Mouse (Mus musculus): ENCODE data around the gene Prkar2a. TPM values are rescaled to one million over a fixed set of nuclear protein-coding genes. Genes with fewer than 3 reads are reported as not detected.
A peak's percentile ranks its signal among the peaks of the same experiment; 100 is the strongest.

The Prkar2a gene
- polyA plus RNA-seq, 1 experiment from 2014 or later: 22.2 TPM

DNA sequence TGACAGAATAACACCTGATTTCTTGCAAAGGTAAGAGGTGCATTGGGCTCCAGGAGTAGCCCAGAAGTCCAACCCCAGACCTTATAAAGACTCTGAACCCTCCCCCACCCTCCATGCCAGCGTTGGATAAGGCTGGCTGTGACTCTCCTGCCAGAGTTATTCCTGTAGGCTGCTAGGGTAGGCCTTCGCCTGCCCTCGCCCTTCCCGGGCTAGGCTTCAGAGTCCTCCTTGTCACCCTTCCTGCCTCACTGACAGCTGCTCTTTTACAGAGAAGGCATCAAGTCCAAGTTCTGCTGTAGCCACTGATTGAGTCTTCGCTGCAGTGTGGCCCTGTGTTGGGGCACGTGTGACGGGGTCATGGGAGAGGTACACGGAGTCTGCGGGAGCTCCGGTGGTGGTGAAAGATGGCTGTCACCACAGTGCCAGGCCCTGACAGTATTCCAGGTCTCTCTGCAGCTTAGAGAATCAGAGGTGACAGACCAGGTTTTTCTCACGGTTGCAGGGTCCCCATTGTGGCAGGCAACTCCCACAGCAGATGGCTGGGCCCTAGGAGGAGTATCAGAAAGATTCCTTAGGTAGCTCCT, 59.6 kb downstream of the Prkar2a start:
- H3K9ac ChIP-seq (ENCODE audit: low read length): no peak overlapping the region
- DNase-seq (ENCODE audit: low spot score): no peak
- H3K27ac ChIP-seq (replicated peaks): no peak overlapping the region
- no peak overlapping the region for H3K4me2 ChIP-seq (replicated peaks; ENCODE audit: low read depth)
- no peaks in the 10 kb centered on the region for H3K4me1 ChIP-seq (replicated peaks; ENCODE audit: control insufficient read depth, insufficient read depth)
- H3K27me3 ChIP-seq (ENCODE audit: control insufficient read depth, insufficient read depth, low read length): no peaks in the 10 kb centered on the region
- H3K36me3 ChIP-seq (ENCODE audit: control insufficient read depth, insufficient read depth, low read length): peaks cover 20% of the 10 kb centered on the region
- TF ChIP-seq CTCF (IDR thresholded peaks at IDR 0.05; ENCODE audit: low read depth) (no peak), EP300 (optimal IDR thresholded peaks at IDR 0.05) (no peak)
- no peak for ATAC-seq (ENCODE audit: low FRiP score, low TSS enrichment)
- H3K9me3 ChIP-seq (ENCODE audit: control insufficient read depth, low read length): no peaks in the 10 kb centered on the region
- no peak overlapping the region for H3K4me3 ChIP-seq (ENCODE audit: low read depth, low read length)
- 81% methylated on average over 11 of the region's 11 CpGs for WGBS

DNA sequence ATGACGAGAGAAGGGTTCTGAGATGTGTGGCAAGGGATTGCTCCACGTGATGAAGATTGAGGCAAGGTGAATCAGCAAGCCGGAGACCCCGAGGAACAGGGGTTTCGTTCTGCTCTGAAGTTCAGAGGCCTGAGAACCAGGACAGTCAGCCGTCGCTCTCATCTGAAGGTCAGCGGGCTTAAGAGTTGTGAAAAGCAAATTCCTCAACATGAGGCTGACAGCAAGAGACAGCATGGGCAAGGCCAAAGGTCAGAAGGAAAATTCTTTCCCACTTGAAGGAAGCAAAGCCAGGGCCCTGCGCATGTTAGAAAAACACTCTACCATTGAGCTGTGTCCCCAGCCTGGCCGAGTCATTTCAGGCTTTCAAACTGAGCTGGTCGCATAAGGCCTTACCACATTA, 61.5 kb downstream of the Prkar2a start:
- Histone ChIP-seq H3K9me3 (ENCODE audit: control insufficient read depth, low read length) (no peaks in the 10 kb centered on the region), H3K27ac (replicated peaks) (no peak overlapping the region), H3K27me3 (ENCODE audit: control insufficient read depth, insufficient read depth, low read length) (no peaks in the 10 kb centered on the region), H3K36me3 (ENCODE audit: control insufficient read depth, insufficient read depth, low read length) (peaks cover 17% of the 10 kb centered on the region), H3K9ac (ENCODE audit: low read length) (no peak overlapping the region), H3K4me2 (replicated peaks; ENCODE audit: low read depth) (no peak overlapping the region), H3K4me1 (replicated peaks; ENCODE audit: control insufficient read depth, insufficient read depth) (no peaks in the 10 kb centered on the region), H3K4me3 (ENCODE audit: low read depth, low read length) (no peak overlapping the region)
- DNase-seq (ENCODE audit: low spot score): no peak
- ATAC-seq (ENCODE audit: low FRiP score, low TSS enrichment): no peak
- TF ChIP-seq EP300 (optimal IDR thresholded peaks at IDR 0.05) (no peak), CTCF (IDR thresholded peaks at IDR 0.05; ENCODE audit: low read depth) (no peak)
- 85% methylated on average over 11 of the region's 11 CpGs for WGBS

DNA sequence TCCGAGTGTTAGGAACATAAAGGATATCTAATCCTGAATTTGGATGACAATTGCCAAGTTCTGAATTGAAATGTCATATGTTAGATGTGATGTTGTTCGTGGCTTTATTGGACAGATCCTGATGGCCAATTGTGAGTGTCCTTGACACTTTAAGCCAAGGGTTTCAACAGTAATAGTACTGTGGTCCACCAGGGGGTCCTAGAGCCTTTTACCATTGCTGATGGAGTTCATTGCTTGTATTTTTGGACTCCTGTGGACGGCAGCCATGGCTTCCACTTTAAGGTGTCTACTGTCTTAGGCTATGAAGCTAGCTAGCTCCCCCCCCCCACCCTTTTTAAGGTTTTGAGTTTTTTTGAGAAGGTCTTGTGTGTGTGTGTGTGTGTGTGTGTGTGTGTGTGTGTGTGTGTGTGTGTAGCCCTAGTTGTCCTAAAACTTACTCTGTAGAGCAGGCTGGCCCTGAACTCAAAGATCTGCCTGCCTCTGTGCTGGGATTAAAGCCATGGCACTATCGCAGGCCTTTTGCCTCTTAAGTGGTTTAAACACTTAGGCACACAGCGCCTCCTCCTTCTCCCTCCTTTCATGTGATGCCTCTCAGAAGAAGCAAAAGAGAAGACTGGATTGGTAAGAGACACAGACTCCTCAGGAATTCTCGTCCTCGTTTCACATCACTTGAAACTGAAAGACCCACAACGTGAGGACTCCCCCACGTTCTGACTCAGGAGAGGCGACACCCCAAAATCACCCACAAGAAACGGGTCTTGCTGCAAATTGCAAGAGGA, 63.2 kb downstream of the Prkar2a start:
- Histone ChIP-seq H3K4me1 (replicated peaks; ENCODE audit: control insufficient read depth, insufficient read depth) (no peaks in the 10 kb centered on the region), H3K27me3 (ENCODE audit: control insufficient read depth, insufficient read depth, low read length) (no peaks in the 10 kb centered on the region), H3K36me3 (ENCODE audit: control insufficient read depth, insufficient read depth, low read length) (peaks cover 2% of the 10 kb centered on the region; the same call in 1 of the 2 replicates), H3K9me3 (ENCODE audit: control insufficient read depth, low read length) (no peaks in the 10 kb centered on the region), H3K4me2 (replicated peaks; ENCODE audit: low read depth) (no peak overlapping the region), H3K27ac (replicated peaks) (no peak overlapping the region), H3K4me3 (ENCODE audit: low read depth, low read length) (no peak overlapping the region), H3K9ac (ENCODE audit: low read length) (no peak overlapping the region)
- ATAC-seq (ENCODE audit: low FRiP score, low TSS enrichment) (no peak), DNase-seq (ENCODE audit: low spot score) (no peak)
- TF ChIP-seq CTCF (IDR thresholded peaks at IDR 0.05; ENCODE audit: low read depth) (0 out of 2 replicates have a peak, but pooled peaks have one; percentile 5), EP300 (optimal IDR thresholded peaks at IDR 0.05) (no peak)
- 87% methylated on average over 10 of the region's 11 CpGs for WGBS

- no peaks in the 10 kb centered on the region; the same call in 1 of the 2 replicates for H3K36me3 ChIP-seq (ENCODE audit: control insufficient read depth, insufficient read depth, low read length)
- 66% methylated on average over 9 of the region's 9 CpGs for WGBS
- DNase-seq (ENCODE audit: low spot score) (peak; percentile 64), ATAC-seq (ENCODE audit: low FRiP score, low TSS enrichment) (peak; percentile 24; the same call in 1 of the 2 replicates)
- TF ChIP-seq CTCF (IDR thresholded peaks at IDR 0.05; ENCODE audit: low read depth) (peak; percentile 83), EP300 (optimal IDR thresholded peaks at IDR 0.05) (no peak)
- H3K27ac ChIP-seq (replicated peaks): no peak overlapping the region
- H3K9ac ChIP-seq (ENCODE audit: low read length): no peak overlapping the region
- no peaks in the 10 kb centered on the region for H3K4me1 ChIP-seq (replicated peaks; ENCODE audit: control insufficient read depth, insufficient read depth)
- H3K4me3 ChIP-seq (ENCODE audit: low read depth, low read length): no peak overlapping the region
- H3K27me3 ChIP-seq (ENCODE audit: control insufficient read depth, insufficient read depth, low read length): no peaks in the 10 kb centered on the region
- no peak overlapping the region for H3K4me2 ChIP-seq (replicated peaks; ENCODE audit: low read depth)
- H3K9me3 ChIP-seq (ENCODE audit: control insufficient read depth, low read length): no peaks in the 10 kb centered on the region
Observed at GRCm38 (mm10) chr9:108753326-108753725, 64.2 kb downstream of the Prkar2a start.

GRCm38 (mm10) chr9:108753976-108754375, 64.9 kb downstream of the Prkar2a start:
- ATAC-seq (ENCODE audit: low FRiP score, low TSS enrichment): no peak
- TF ChIP-seq EP300 (optimal IDR thresholded peaks at IDR 0.05) (no peak), CTCF (IDR thresholded peaks at IDR 0.05; ENCODE audit: low read depth) (no peak)

GRCm38 (mm10) chr9:108754423-108754822, 65.3 kb downstream of the Prkar2a start:
- Histone ChIP-seq H3K9me3 (ENCODE audit: control insufficient read depth, low read length) (no peaks in the 10 kb centered on the region), H3K4me2 (replicated peaks; ENCODE audit: low read depth) (no peak overlapping the region), H3K4me3 (ENCODE audit: low read depth, low read length) (no peak overlapping the region), H3K4me1 (replicated peaks; ENCODE audit: control insufficient read depth, insufficient read depth) (no peaks in the 10 kb centered on the region), H3K27ac (replicated peaks) (no peak overlapping the region), H3K27me3 (ENCODE audit: control insufficient read depth, insufficient read depth, low read length) (no peaks in the 10 kb centered on the region), H3K9ac (ENCODE audit: low read length) (no peak overlapping the region), H3K36me3 (ENCODE audit: control insufficient read depth, insufficient read depth, low read length) (no peaks in the 10 kb centered on the region)
- 83% methylated on average over 5 of the region's 5 CpGs for WGBS
- DNase-seq (ENCODE audit: low spot score): no peak
- no peak for ATAC-seq (ENCODE audit: low FRiP score, low TSS enrichment)
- TF ChIP-seq CTCF (IDR thresholded peaks at IDR 0.05; ENCODE audit: low read depth) (no peak), EP300 (optimal IDR thresholded peaks at IDR 0.05) (no peak)

More at GRCm38 (mm10) chr9:108753976-108754375, 64.9 kb downstream of the Prkar2a start:
- WGBS: 76% methylated on average over 3 of the region's 3 CpGs
- Histone ChIP-seq H3K4me1 (replicated peaks; ENCODE audit: control insufficient read depth, insufficient read depth) (no peaks in the 10 kb centered on the region), H3K4me3 (ENCODE audit: low read depth, low read length) (no peak overlapping the region), H3K4me2 (replicated peaks; ENCODE audit: low read depth) (no peak overlapping the region), H3K9ac (ENCODE audit: low read length) (no peak overlapping the region), H3K27ac (replicated peaks) (no peak overlapping the region), H3K36me3 (ENCODE audit: control insufficient read depth, insufficient read depth, low read length) (no peaks in the 10 kb centered on the region; the same call in 1 of the 2 replicates), H3K27me3 (ENCODE audit: control insufficient read depth, insufficient read depth, low read length) (no peaks in the 10 kb centered on the region), H3K9me3 (ENCODE audit: control insufficient read depth, low read length) (no peaks in the 10 kb centered on the region)
- DNase-seq (ENCODE audit: low spot score): no peak
